Mouse (Mus musculus) small intestine, adult 2 months (tissue): Measurements from ENCODE around the gene Vmn2r85.

Experiments used
- CTCF ChIP-seq: fragments of 200-500 bp; IDR thresholded peaks from 2 replicates; pipeline ENCODE4 v1.5.1; 2012; ENCODE audit warnings: low read depth, mild to moderate bottlenecking, control low read depth, inconsistent platforms, low read length, moderate library complexity, mixed read lengths; ENCODE audit not compliant: insufficient replicate concordance, insufficient read length; ENCODE audit errors: extremely low read depth
- POLR2A ChIP-seq: fragments of 200-500 bp; IDR thresholded peaks from 2 replicates; pipeline ENCODE4 v1.6.1; 2012; ENCODE audit warnings: low read depth, mild to moderate bottlenecking, control low read depth, inconsistent platforms, low read length, moderate library complexity

- no peak for TF ChIP-seq POLR2A
- TF ChIP-seq CTCF = no peak
Measured at GRCm38 (mm10) chr10:130370005-130370682, 59.4 kb downstream of the Vmn2r85 start.
